Mouse (Mus musculus) left cerebral cortex, postnatal 36 days (tissue): ENCODE measurements around the gene 1700001O22Rik. TPM values are rescaled to one million over a fixed set of nuclear protein-coding genes. Genes with fewer than 3 reads are reported as not detected.

Experiments used
- DNase-seq, 2 experiments: peaks; one replicate each; pipeline ENCODE4 v3.0.0; 2021 to 2022; ENCODE audit warnings: low spot score in 2 of 2, mixed read lengths in 1 of 2
- intact Hi-C: fragments of 180-260 bp; cut with DNase I; formaldehyde crosslinking; loops from one replicate; pipeline ENCODE4 v1.15.1; 2025
- total RNA-seq, 2 experiments: library from RNA; stranded (reverse); gene quantifications; 2 replicates each; pipeline ENCODE4 v1.2.3; 2021

1700001O22Rik gene
- total RNA-seq, 2 experiments from 2014 or later, result 6.7 to 8.5 TPM

GRCm38 (mm10) chr2:30821073-30821472, 17.6 kb upstream of the 1700001O22Rik start:
- intact Hi-C loops, result no loop called here
- DNase-seq, result no peak

GRCm38 (mm10) chr2:30819873-30820272, 16.4 kb upstream of the 1700001O22Rik start:
- intact Hi-C loops, result no loop called here

GRCm38 (mm10) chr2:30816383-30816782, 12.9 kb upstream of the 1700001O22Rik start:
- DNase-seq, result no peak
- intact Hi-C loops, result no loop called here

More at GRCm38 (mm10) chr2:30819873-30820272, 16.4 kb upstream of the 1700001O22Rik start:
- no peak for DNase-seq

- no peak for DNase-seq
- intact Hi-C loops, result no loop called here
Observed at GRCm38 (mm10) chr2:30810573-30810972, 7.1 kb upstream of the 1700001O22Rik start.

- intact Hi-C loops, result no loop called here
- no peak for DNase-seq
Observed at GRCm38 (mm10) chr2:30809503-30809902, 6.0 kb upstream of the 1700001O22Rik start.

- no peak for DNase-seq
Observed at GRCm38 (mm10) chr2:30808296-30808655, 4.8 kb upstream of the 1700001O22Rik start.

GRCm38 (mm10) chr2:30807648-30808295, 4.3 kb upstream of the 1700001O22Rik start, which contains the start of gene Ntmt1:
Ntmt1 (plus strand) TSS chr2:30807826.
- peak; percentile 98 for DNase-seq
- intact Hi-C loops, result no loop called here

More at GRCm38 (mm10) chr2:30808296-30808655, 4.8 kb upstream of the 1700001O22Rik start:
- intact Hi-C loops, result no loop called here

- intact Hi-C loops, result no loop called here
- no peak for DNase-seq
Observed at GRCm38 (mm10) chr2:30807147-30807647, 3.7 kb upstream of the 1700001O22Rik start.

GRCm38 (mm10) chr2:30805983-30806382, 2.5 kb upstream of the 1700001O22Rik start:
- intact Hi-C loops, result no loop called here
- DNase-seq, result no peak

GRCm38 (mm10) chr2:30801067-30801852, 2.2 kb downstream of the 1700001O22Rik start:
- intact Hi-C loops, result no loop called here
- peak; percentile 45 to 56 for DNase-seq

GRCm38 (mm10) chr2:30800671-30801066, 2.8 kb downstream of the 1700001O22Rik start:
- DNase-seq, result no peak
- intact Hi-C loops, result no loop called here

- intact Hi-C loops, result loop anchor here (10.0 kb wide), 1 partner anchor 135 kb away; no protein-coding TSS in a partner anchor
- no peak for DNase-seq
Observed at GRCm38 (mm10) chr2:30799456-30799855, 4.0 kb downstream of the 1700001O22Rik start.

GRCm38 (mm10) chr2:30796382-30796781, 7.1 kb downstream of the 1700001O22Rik start:
- intact Hi-C loops, result loop anchor here (10.0 kb wide), 1 partner anchor 138 kb away; no protein-coding TSS in a partner anchor
- peak; percentile 84 to 87 for DNase-seq

- intact Hi-C loops, result loop anchor here (2.0 to 10.0 kb wide), 3 partner anchors 139 to 355 kb away; no protein-coding TSS in a partner anchor
- no peak for DNase-seq
Observed at GRCm38 (mm10) chr2:30795889-30796275, 7.6 kb downstream of the 1700001O22Rik start.

GRCm38 (mm10) chr2:30795271-30795888, 8.1 kb downstream of the 1700001O22Rik start:
- intact Hi-C loops, result loop anchor here (2.0 to 10.0 kb wide), 3 partner anchors 139 to 355 kb away; no protein-coding TSS in a partner anchor
- DNase-seq, result no peak

GRCm38 (mm10) chr2:30794179-30795108, 9.0 kb downstream of the 1700001O22Rik start:
- intact Hi-C loops, result loop anchor here (2.0 to 10.0 kb wide), 6 partner anchors 72 to 354 kb away; partner anchors contain the start of gene Cstad
- DNase-seq, result peak; percentile 97 to 98

- intact Hi-C loops, result loop anchor here (5.0 to 10.0 kb wide), 4 partner anchors 70 to 195 kb away; partner anchors contain the start of gene Cstad
- no peak for DNase-seq
Observed at GRCm38 (mm10) chr2:30792061-30792460, 11.4 kb downstream of the 1700001O22Rik start.

- intact Hi-C loops, result no loop called here
- DNase-seq, result no peak
Observed at GRCm38 (mm10) chr2:30787466-30787865, 16.0 kb downstream of the 1700001O22Rik start.
